Mouse (Mus musculus): ENCODE measurements around the gene Mpig6b.

The Mpig6b gene

DNA sequence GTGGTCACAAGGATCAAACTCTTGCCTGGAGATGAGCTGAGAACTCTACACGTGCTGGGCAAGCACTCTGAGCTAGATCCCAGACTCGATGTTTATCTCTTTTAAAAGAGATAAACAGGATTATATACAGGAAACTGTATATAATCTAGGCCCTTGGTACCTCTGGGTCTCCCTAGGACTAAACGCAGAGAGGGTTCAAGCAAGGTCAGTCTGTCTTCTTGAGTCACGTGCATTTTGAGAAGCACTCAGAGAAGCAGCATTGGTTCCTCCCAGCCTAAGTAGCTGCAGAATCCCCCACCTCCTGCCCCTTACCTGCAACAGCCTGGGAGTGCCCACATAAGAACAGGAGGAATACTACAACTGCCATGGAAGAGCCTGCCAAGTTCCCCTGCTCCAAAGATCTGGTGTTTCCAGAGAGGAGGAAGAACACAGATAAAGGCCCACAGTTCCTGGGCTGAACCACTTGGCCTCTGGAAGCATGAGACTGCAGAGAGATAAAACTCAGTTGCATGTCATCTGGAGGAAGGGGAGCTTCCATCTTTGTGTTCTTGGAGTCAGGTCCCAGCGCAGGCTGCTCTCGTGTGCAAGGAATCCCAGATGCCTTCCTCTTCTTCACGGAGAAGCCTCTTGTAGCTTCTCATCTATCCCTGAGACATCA is 19.4 kb upstream of the Mpig6b start, which contains the start of gene Ly6g6f:
Gene Ly6g6f, minus strand, starts transcription at position 403 of the 658 bp plus-strand sequence.
- DNase-seq, result no peak

- no peak for DNase-seq
Measured at GRCm38 (mm10) chr17:35083929-35084497, 18.0 kb upstream of the Mpig6b start.

- DNase-seq, result no peak
Measured at GRCm38 (mm10) chr17:35082841-35083576, 17.0 kb upstream of the Mpig6b start.

DNA sequence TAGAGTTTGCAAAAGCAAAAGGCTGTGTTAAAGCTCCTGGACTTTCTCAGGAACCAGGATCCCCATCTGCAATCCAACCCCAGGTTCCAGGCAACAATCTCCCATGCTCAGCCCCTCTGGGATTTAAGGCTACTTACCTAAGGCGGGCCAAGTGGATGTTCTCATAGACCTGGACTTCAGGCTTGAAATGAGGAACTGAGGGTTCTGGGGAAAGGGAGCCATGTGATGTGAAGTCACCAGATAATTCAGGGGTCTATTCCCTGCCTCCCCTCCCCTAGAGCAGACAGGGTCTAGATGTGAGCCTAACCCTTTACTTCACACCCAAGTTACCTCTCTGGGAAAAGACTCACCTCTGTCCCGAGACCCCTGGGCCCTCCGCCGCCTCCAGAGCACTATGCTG is 14.7 kb upstream of the Mpig6b start:
- DNase-seq, result no peak

- DNase-seq, result no peak
Measured at GRCm38 (mm10) chr17:35080248-35080647, 14.3 kb upstream of the Mpig6b start.

GRCm38 (mm10) chr17:35079778-35080177 is 13.8 kb upstream of the Mpig6b start:
- DNase-seq, result no peak

DNA sequence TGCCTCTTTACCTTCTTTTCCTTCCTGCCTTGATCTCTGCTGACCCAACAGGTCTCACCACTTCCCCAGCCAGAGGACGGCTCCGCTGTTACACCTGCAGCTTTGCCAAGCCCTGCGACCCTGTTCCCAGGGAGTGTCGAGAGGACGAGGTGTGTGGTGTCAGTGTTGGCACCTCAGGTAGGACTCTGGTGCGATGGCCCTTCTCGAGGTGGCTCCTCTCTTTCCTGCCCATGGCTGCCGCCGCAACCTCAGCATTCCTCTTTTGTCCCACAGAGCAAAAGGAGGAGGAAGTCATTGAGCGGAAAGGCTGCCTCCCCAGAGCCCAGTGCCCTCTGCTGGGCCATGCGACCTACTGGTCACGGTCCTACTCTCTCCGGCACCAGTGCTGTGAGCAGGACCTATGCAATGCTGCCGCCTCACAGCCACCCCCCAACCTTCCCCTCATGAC is 11.8 kb upstream of the Mpig6b start, which contains the start of gene Ly6g6d:
Gene Ly6g6d, minus strand, starts transcription at position 280 of the 448 bp plus-strand sequence.
- no peak for DNase-seq

DNA sequence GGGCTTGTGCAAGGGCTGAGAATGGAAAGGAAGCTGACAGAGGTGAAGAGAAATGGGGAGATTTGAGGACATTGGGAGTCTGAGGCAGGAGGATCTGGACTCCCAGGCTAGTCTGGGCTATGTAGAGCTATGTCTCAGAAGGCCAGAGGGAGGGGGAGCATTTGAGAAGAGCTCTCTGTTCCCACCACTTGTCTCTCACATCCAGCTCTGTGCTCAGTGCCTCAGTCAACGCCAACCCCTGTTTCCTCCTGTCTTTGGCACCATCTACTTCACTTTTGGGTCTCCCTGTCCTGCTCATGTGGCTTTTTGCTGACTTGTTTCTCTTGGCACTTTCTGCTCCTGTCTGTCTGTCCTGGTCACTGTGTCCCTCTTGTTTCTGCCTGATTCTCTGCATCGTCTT is 11.3 kb upstream of the Mpig6b start:
- DNase-seq, result no peak

- DNase-seq, result no peak
Measured at GRCm38 (mm10) chr17:35076507-35077176, 10.7 kb upstream of the Mpig6b start, which contains the start of gene Ly6g6e. Gene Ly6g6e (plus strand): TSS chr17:35076902.

GRCm38 (mm10) chr17:35074097-35074496 is 8.1 kb upstream of the Mpig6b start:
- peak; percentile 61 for DNase-seq

DNA sequence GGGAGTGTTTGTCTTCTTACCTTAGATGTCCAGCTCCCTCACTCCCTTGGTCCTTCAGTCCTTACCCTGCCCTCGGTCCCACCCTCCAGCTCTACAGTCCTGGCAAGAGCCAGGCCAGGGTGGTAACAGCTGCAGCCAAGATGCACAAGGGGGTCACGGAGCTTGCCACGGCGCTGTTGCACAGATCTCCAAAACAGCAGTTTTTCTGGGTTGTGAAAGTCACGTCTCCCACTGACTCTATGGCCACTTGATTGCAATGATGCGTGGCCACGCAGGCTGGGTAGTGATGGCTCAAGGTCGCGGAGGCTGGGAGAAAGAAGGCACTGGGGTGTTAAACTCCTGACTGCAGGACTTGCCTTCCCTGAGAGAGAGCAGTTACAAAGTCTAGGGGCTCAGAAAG is 5.5 kb upstream of the Mpig6b start:
- no peak for DNase-seq

GRCm38 (mm10) chr17:35070556-35071229 is 4.7 kb upstream of the Mpig6b start:
- peak; percentile 80 for DNase-seq

- no peak for DNase-seq
Measured at GRCm38 (mm10) chr17:35068213-35068914, 2.4 kb upstream of the Mpig6b start.

DNA sequence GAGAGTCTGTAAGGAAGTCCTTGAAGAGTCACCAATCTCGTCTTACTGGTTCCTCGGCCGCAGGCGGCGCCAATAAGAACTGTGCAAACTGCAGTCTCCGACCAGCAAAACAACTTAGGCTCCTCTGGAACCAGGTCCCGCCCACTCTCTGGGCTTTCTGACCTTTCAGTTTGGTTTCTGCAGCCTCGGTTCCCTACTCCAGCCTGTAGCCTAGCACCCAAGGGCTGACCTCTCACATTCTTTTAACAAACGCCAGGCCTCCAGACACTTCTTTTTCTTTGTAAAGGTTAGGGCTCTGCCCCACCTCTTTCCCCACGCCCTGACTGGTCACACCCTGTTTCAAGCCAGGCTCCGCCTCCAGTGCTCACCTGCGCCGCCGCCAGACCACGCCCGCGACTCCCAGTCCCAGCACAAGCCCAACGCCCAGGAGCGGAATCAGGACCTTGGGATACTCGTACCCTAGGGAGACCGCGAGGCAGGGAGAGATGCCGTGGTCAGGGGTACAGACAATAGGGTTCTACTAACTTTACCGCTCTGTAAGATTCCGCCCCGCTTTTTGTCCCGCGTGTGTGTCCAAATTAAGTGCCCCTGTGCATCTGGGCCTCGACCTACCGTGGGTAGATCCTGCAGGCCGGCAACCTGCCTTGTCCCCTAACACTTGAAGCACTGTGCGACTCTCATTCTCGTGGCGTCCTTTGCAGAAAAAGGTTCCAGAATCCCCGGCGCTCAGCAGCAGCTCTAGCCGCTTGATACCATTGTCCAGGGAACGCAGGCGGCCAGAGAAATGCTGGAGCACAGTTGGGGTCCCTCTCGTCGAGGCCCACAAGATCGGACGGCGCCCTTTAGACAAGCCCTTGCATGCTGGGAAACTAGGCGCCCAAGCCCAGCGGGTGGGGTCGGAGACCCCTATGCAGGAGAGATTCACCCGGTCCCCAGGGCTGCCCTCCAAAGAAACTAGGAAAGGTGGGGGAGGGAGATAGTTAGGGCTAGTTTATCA is 735 bp downstream of the Mpig6b start, which contains the start of gene Ly6g6c:
Gene Ly6g6c, plus strand, starts transcription at position 438 of the 997 bp plus-strand sequence.
- peak; percentile 42 for DNase-seq

GRCm38 (mm10) chr17:35064378-35064877 is 1.6 kb downstream of the Mpig6b start:
- no peak for DNase-seq

DNA sequence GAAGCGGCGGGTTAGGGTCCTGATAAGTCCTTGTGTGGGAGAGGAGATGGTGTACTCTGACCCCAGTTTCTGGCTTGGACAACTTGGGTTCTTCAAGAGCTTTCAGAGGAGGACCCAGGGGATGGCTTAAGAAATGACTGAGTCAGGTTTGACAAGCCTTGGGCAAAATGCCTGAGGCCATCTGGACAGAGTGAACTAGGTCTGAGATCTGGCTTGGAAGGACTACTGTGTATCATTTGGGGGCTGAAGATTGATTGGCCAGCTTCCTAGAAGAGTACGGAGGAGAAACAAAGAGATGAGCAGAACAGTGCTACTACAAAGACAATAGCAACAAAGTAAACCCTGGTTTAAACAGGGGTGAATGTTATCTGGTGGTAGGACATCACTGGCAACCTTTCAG is 2.5 kb downstream of the Mpig6b start:
- DNase-seq, result no peak

- DNase-seq, result no peak
Measured at GRCm38 (mm10) chr17:35061299-35061698, 4.7 kb downstream of the Mpig6b start.

- DNase-seq, result no peak
Measured at GRCm38 (mm10) chr17:35060737-35061297, 5.2 kb downstream of the Mpig6b start.

DNA sequence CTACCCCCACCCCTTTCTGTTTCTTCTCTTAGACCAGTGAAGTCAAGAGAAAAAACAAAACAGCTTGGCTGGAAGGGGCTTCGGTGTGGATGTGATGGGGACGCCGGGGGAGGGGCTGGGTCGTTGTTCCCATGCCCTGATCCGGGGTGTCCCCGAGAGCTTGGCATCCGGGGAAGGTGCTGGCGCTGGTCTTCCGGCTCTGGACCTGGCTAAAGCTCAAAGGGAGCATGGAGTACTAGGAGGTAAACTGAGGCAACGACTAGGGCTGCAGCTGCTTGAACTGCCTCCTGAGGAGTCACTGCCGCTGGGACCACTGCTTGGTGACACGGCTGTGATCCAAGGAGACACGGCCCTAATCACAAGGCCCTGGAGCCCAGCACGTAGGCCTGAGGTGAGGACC is 5.9 kb downstream of the Mpig6b start:
- DNase-seq, result no peak

Measured in thymus, postnatal 14 days (tissue).